Mouse (Mus musculus) ES-E14 (cell line): Measurements from ENCODE around the gene Gm525.

Experiments used
- CHD2 ChIP-seq: IDR thresholded peaks from 2 replicates; pipeline ENCODE4 v1.6.1; 2014; ENCODE audit warnings: mild to moderate bottlenecking, low read depth, low read length, inconsistent platforms
- MAFK ChIP-seq: IDR thresholded peaks from 2 replicates; pipeline ENCODE4 v1.6.1; 2014; ENCODE audit warnings: mild to moderate bottlenecking, low read depth, low read length, inconsistent platforms; ENCODE audit not compliant: insufficient read depth

GRCm38 (mm10) chr11:89055931-89056690 lies 17.5 kb upstream of the Gm525 start:
- TF ChIP-seq MAFK (no peak), CHD2 (no peak)
